Mouse (Mus musculus) cerebellum, adult 9-11 months (tissue): ENCODE results near the gene Defb26.

Experiments
- DNase-seq: peaks from one replicate; pipeline ENCODE4 v3.0.0; 2022

Defb26 gene

GRCm38 (mm10) chr2:152511592-152511991 lies at the start of gene Defb26:
Gene Defb26, minus strand, starts transcription at chr2:152511692.
- DNase-seq = no peak

GRCm38 (mm10) chr2:152556655-152557054 lies 45.2 kb upstream of the Defb26 start:
- no peak for DNase-seq

- DNase-seq = peak; percentile 8
These were observed 42.4 kb upstream of the Defb26 start for GRCm38 (mm10) chr2:152553774-152554423.

- no peak for DNase-seq
These were observed 36.6 kb upstream of the Defb26 start for GRCm38 (mm10) chr2:152548124-152548523.

- peak; percentile 19 for DNase-seq
These were observed 33.2 kb upstream of the Defb26 start for GRCm38 (mm10) chr2:152544691-152545090.

- no peak for DNase-seq
These were observed 32.0 kb upstream of the Defb26 start for GRCm38 (mm10) chr2:152543478-152543877.

GRCm38 (mm10) chr2:152542897-152543296 lies 31.4 kb upstream of the Defb26 start:
- no peak for DNase-seq

GRCm38 (mm10) chr2:152541979-152542378 lies 30.5 kb upstream of the Defb26 start:
- no peak for DNase-seq

GRCm38 (mm10) chr2:152539944-152540710 lies 28.6 kb upstream of the Defb26 start, which contains the start of gene Defb29:
Gene Defb29, minus strand, starts transcription at chr2:152540098.
- no peak for DNase-seq

- no peak for DNase-seq
These were observed 6.5 kb upstream of the Defb26 start, which contains the start of gene Defb28 for GRCm38 (mm10) chr2:152517981-152518380. Gene Defb28, plus strand, starts transcription at chr2:152518255.

- no peak for DNase-seq
These were observed 4.6 kb upstream of the Defb26 start for GRCm38 (mm10) chr2:152516084-152516483.

- no peak for DNase-seq
These were observed 7.5 kb downstream of the Defb26 start for GRCm38 (mm10) chr2:152503950-152504349.

- DNase-seq = no peak
These were observed 10.6 kb downstream of the Defb26 start for GRCm38 (mm10) chr2:152500863-152501229.

- DNase-seq = no peak
These were observed 11.2 kb downstream of the Defb26 start for GRCm38 (mm10) chr2:152500204-152500862.

GRCm38 (mm10) chr2:152498020-152498419 lies 13.5 kb downstream of the Defb26 start:
- DNase-seq = no peak

GRCm38 (mm10) chr2:152493151-152493550 lies 18.3 kb downstream of the Defb26 start:
- no peak for DNase-seq

GRCm38 (mm10) chr2:152490038-152490437 lies 21.5 kb downstream of the Defb26 start, which contains the start of gene Defb22:
Gene Defb22, minus strand, starts transcription at chr2:152490138.
- no peak for DNase-seq

- DNase-seq = no peak
These were observed 24.5 kb downstream of the Defb26 start for GRCm38 (mm10) chr2:152487024-152487423.

- DNase-seq = no peak
These were observed 29.8 kb downstream of the Defb26 start for GRCm38 (mm10) chr2:152481726-152482125.

- DNase-seq = no peak
These were observed 30.6 kb downstream of the Defb26 start for GRCm38 (mm10) chr2:152480881-152481280.

GRCm38 (mm10) chr2:152476763-152477162 lies 34.7 kb downstream of the Defb26 start, which contains the start of gene Defb20:
Gene Defb20, plus strand, starts transcription at chr2:152477063.
- DNase-seq = no peak

- no peak for DNase-seq
These were observed 39.1 kb downstream of the Defb26 start for GRCm38 (mm10) chr2:152472434-152472833.

- DNase-seq = no peak
These were observed 40.5 kb downstream of the Defb26 start for GRCm38 (mm10) chr2:152470973-152471372.
